Mouse (Mus musculus) spleen, adult 2 months (tissue): Measurements from ENCODE around the gene Rho.

Source experiments
- CTCF ChIP-seq: fragments of 200-500 bp; IDR thresholded peaks from 2 replicates; pipeline ENCODE4 v1.5.1; 2011; ENCODE audit warnings: mild to moderate bottlenecking, inconsistent platforms; ENCODE audit not compliant: insufficient read depth, insufficient read length, insufficient replicate concordance; ENCODE audit errors: extremely low read depth
- POLR2A ChIP-seq: fragments of 200-500 bp; IDR thresholded peaks from 2 replicates; pipeline ENCODE4 v1.6.1; 2011; ENCODE audit warnings: low read depth, low read length, inconsistent platforms

GRCm38 (mm10) chr6:115938798-115939197 is 7.2 kb downstream of the Rho start:
- no peak for TF ChIP-seq POLR2A
- no peak for TF ChIP-seq CTCF
